Mouse (Mus musculus) heart, adult 2 months (tissue): Measurements from ENCODE around the gene Stard7.

ENCODE experiments used
- CTCF ChIP-seq: fragments of 200-600 bp; IDR thresholded peaks from 2 replicates; pipeline ENCODE4 v1.8.1; 2022; ENCODE audit warnings: antibody characterized with exemption, mild to moderate bottlenecking, moderate library complexity
- EP300 ChIP-seq: fragments of 200-500 bp; IDR thresholded peaks from 2 replicates; pipeline ENCODE4 v1.6.1; 2011; ENCODE audit warnings: low read depth, low read length, control low read depth; ENCODE audit not compliant: insufficient read depth
- POLR2A ChIP-seq: fragments of 200-500 bp; IDR thresholded peaks from 2 replicates; pipeline ENCODE4 v1.6.1; 2011; ENCODE audit warnings: mild to moderate bottlenecking, low read depth, low read length, control low read depth; ENCODE audit not compliant: insufficient read depth

GRCm38 (mm10) chr2:127319071-127319470 is 49.1 kb downstream of the Stard7 start:
- TF ChIP-seq CTCF (no peak), POLR2A (no peak), EP300 (no peak)
